Mouse (Mus musculus) heart, adult 8-10 months (tissue): ENCODE measurements around the gene Magea4. TPM values are rescaled to one million over a fixed set of nuclear protein-coding genes. Genes with fewer than 3 reads are reported as not detected.

Experiments
- DNase-seq: peaks from one replicate; pipeline ENCODE4 v3.0.0; 2022; ENCODE audit warnings: low spot score
- microRNA-seq: library from miRNA; unstranded; fragments of <30 nt; microRNA quantifications from one replicate; pipeline ENCODE4 v1.2.0, GENCODE M21; 2022
- total RNA-seq, 4 experiments: library from RNA; stranded (reverse); gene quantifications; 2 replicates each; pipeline ENCODE4 v1.2.4; 2022

Gene Magea4
- not detected for total RNA-seq

GRCm38 (mm10) chrX:72221717-72222116 is at the start of gene Magea4:
Gene Magea4, plus strand, starts transcription at chrX:72222017.
- no peak for DNase-seq

GRCm38 (mm10) chrX:72202944-72203554 is 18.8 kb upstream of the Magea4 start:
- no peak for DNase-seq

- DNase-seq: no peak
Measured at GRCm38 (mm10) chrX:72270637-72271036, 48.8 kb downstream of the Magea4 start.

Small RNAs within 50 kb of the gene (microRNA-seq; reads per million reads assigned to microRNA genes)
- gene Mir224: 83.7 reads per million, percentile 57 among the genes with 10 or more reads in this experiment
- gene Mir452: 2.0 reads per million

Other genes with a start within 250 kb of the Magea4 start
- not detected for gene Fate1, start 249.0 kb upstream of the Magea4 start, total RNA-seq
- not detected for gene Cnga2, start 230.2 kb upstream of the Magea4 start, total RNA-seq
- under 1 TPM; 0.28 to 0.75 (median 0.45) TPM for gene Gabre, start 52.8 kb downstream of the Magea4 start, total RNA-seq
- not detected for gene Magea10, start 164.8 kb downstream of the Magea4 start, total RNA-seq